Mouse (Mus musculus): Measurements from ENCODE around the gene Dgkz. TPM values are rescaled to one million over a fixed set of nuclear protein-coding genes. Genes with fewer than 3 reads are reported as not detected.

Dgkz gene
- polyA plus RNA-seq (2016; fragmentation: Nextera tagmentation; extraction: Ambion mirVana) = 39.1 and 40.8 TPM in 2 replicates

DNA sequence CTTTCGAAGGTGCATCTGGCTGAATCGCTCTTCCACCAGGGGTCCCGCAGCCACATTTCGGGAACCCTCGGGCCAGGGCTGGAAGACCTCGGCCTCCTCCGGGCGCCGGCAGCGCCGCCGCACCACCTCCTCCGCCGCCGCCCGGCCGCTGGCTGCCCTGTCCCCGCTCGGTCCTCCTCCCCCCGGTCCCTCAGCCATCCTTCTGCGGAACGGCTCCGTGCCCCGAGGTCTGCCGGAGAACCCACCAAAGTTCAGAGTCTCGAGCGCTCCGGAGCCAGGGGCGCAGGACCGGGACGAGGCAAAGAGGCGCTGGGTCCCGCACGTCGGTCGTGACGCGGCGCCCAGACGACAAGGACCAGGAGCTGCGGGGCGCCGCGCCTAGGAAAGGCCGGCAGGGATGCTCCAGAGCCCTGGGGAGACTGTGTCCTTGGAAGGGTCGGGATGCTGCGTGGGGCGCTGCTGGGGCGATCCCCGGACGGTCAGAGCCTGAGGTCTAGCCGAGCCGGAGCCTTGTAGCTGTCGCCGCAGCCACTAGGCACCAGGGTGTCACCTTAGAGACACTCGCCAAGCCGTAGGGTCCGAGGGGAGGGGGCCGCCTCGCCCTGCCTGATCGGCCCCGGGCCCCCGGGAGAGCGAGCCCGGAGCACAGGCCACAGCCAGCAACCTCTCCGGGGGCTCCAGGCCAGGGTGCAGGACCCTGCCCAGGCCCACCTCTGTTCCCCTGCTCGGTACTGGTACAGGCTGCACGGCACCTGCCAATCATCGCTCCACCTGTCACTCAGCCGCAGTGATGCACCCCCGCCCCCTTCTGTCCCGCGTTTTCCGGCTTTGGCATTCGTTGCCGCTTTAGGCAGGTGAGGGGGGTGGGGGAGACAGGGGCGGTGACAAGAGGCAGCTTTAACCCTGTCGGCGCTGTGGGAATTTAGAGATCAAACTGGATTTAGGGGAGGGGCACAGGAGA, at the start of gene Dgkz:
TSS of gene Dgkz (minus strand) at position 284 of the 961 bp plus-strand sequence.
- H3K4me1 ChIP-seq = peaks cover 37% of the 10 kb centered on the region
- peak within 1 kb of the TSS; percentile 37 for H3K4me3 ChIP-seq
- H3K4me2 ChIP-seq (replicated peaks) = peak within 1 kb of the TSS; percentile 69
- no peaks in the 10 kb centered on the region for H3K9me3 ChIP-seq
- peak; percentile 58; the same call in 1 of the 2 replicates for ATAC-seq (ENCODE audit: insufficient number of reproducible peaks, insufficient read depth, low FRiP score, low TSS enrichment)
- no peak within 1 kb of the TSS for H3K27ac ChIP-seq
- H3K36me3 ChIP-seq = no peaks in the 10 kb centered on the region
- peaks cover 53% of the 10 kb centered on the region for H3K27me3 ChIP-seq
- 1% methylated on average over 79 of the region's 79 CpGs for WGBS
- peak within 1 kb of the TSS; percentile 43 for H3K9ac ChIP-seq

DNA sequence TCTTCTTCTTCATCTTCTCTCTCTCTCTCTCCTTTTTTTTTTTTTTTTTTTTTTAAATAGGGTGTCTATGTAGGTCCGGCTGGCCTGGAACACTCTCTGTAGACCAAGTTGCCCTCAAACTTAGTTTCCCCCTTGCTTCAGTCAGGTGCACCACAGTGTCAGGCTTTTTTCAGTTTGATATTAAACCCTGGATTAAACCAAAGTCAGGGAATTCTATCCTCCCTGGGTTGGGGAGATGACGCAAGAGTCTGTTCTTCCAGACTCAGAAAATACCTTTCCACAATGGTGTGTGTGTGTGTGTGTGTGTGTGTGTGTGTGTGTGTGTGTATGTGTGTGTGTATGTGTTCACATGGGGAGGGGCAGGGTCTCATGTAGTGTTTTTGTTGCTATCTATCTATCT, 49.5 kb upstream of the Dgkz start:
- ATAC-seq (ENCODE audit: insufficient number of reproducible peaks, insufficient read depth, low FRiP score, low TSS enrichment) = no peak
- no peak overlapping the region for H3K27ac ChIP-seq
- peaks cover 19% of the 10 kb centered on the region for H3K27me3 ChIP-seq
- H3K9me3 ChIP-seq = no peaks in the 10 kb centered on the region
- peaks cover 20% of the 10 kb centered on the region for H3K4me1 ChIP-seq
- no peak overlapping the region for H3K9ac ChIP-seq
- H3K36me3 ChIP-seq = no peaks in the 10 kb centered on the region
- 87% methylated on average over 2 of the region's 2 CpGs for WGBS
- H3K4me3 ChIP-seq = no peak overlapping the region
- H3K4me2 ChIP-seq (replicated peaks) = no peak overlapping the region

- Histone ChIP-seq H3K36me3 (no peaks in the 10 kb centered on the region), H3K9me3 (no peaks in the 10 kb centered on the region), H3K4me1 (peaks cover 20% of the 10 kb centered on the region), H3K4me3 (peak within 1 kb of the TSS; percentile 76), H3K4me2 (replicated peaks) (peak within 1 kb of the TSS; percentile 97), H3K9ac (peak within 1 kb of the TSS; percentile 76), H3K27me3 (peaks cover 19% of the 10 kb centered on the region), H3K27ac (no peak within 1 kb of the TSS)
- under 1% methylated on average over 27 of the region's 27 CpGs for WGBS
- ATAC-seq (ENCODE audit: insufficient number of reproducible peaks, insufficient read depth, low FRiP score, low TSS enrichment) = no peak
Measured at GRCm38 (mm10) chr2:92024274-92024672, 48.6 kb upstream of the Dgkz start, which contains the start of gene Creb3l1. TSS of gene Creb3l1 (minus strand) at chr2:92024502.

GRCm38 (mm10) chr2:92023362-92024273, 48.0 kb upstream of the Dgkz start:
- Histone ChIP-seq H3K4me1 (peaks cover 20% of the 10 kb centered on the region), H3K4me2 (replicated peaks) (peak overlapping the region; percentile 97), H3K36me3 (no peaks in the 10 kb centered on the region), H3K27me3 (peaks cover 19% of the 10 kb centered on the region), H3K27ac (no peak overlapping the region), H3K4me3 (peak overlapping the region; percentile 76), H3K9me3 (no peaks in the 10 kb centered on the region), H3K9ac (peak overlapping the region; percentile 76)
- peak; percentile 36; the same call in 1 of the 2 replicates for ATAC-seq (ENCODE audit: insufficient number of reproducible peaks, insufficient read depth, low FRiP score, low TSS enrichment)
- WGBS = 5% methylated on average over 53 of the region's 56 CpGs

- H3K4me2 ChIP-seq (replicated peaks) = no peak overlapping the region
- H3K36me3 ChIP-seq = no peaks in the 10 kb centered on the region
- H3K27me3 ChIP-seq = peaks cover 23% of the 10 kb centered on the region
- no peaks in the 10 kb centered on the region for H3K9me3 ChIP-seq
- peaks cover 27% of the 10 kb centered on the region for H3K4me1 ChIP-seq
- no peak overlapping the region for H3K4me3 ChIP-seq
- H3K9ac ChIP-seq = no peak overlapping the region
- H3K27ac ChIP-seq = no peak overlapping the region
- WGBS = 48% methylated on average over 4 of the region's 4 CpGs
- ATAC-seq (ENCODE audit: insufficient number of reproducible peaks, insufficient read depth, low FRiP score, low TSS enrichment) = no peak
Measured at GRCm38 (mm10) chr2:92020676-92021265, 45.1 kb upstream of the Dgkz start.

- WGBS = 38% methylated on average over 1 of the region's 1 CpGs
- peaks cover 28% of the 10 kb centered on the region for H3K4me1 ChIP-seq
Measured at GRCm38 (mm10) chr2:92017440-92017839, 41.8 kb upstream of the Dgkz start.

DNA sequence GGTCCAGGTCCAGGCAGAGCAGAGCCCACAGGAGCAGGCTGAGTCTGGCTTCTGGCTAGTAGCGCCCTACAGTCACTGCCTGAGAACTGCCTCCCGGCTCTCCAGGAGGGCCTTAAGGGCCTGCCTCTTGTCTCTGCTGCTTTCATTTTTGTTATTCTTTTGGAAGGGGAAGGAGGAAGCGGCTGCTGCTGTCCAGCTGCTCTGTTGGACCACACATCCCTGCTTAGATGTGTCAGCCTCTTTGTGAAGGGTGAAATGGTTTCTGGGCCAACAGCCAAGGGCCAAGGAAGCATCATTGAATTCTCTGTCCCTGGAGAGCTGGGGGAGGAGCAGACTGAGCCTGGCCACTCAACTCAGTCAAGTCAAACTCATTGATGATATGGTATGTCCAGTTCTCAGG, 41.3 kb upstream of the Dgkz start:
- ATAC-seq (ENCODE audit: insufficient number of reproducible peaks, insufficient read depth, low FRiP score, low TSS enrichment) = no peak
- Histone ChIP-seq H3K9ac (no peak overlapping the region), H3K4me1 (peaks cover 33% of the 10 kb centered on the region), H3K4me3 (no peak overlapping the region), H3K27ac (no peak overlapping the region), H3K27me3 (peaks cover 6% of the 10 kb centered on the region; the same call in 1 of the 2 replicates), H3K9me3 (no peaks in the 10 kb centered on the region), H3K4me2 (replicated peaks) (no peak overlapping the region), H3K36me3 (no peaks in the 10 kb centered on the region)
- WGBS = 55% methylated on average over 3 of the region's 3 CpGs

More at GRCm38 (mm10) chr2:92017440-92017839, 41.8 kb upstream of the Dgkz start:
- no peaks in the 10 kb centered on the region for H3K36me3 ChIP-seq
- H3K27me3 ChIP-seq = peaks cover 10% of the 10 kb centered on the region; the same call in 1 of the 2 replicates
- no peak overlapping the region for H3K27ac ChIP-seq
- H3K4me3 ChIP-seq = no peak overlapping the region
- H3K9me3 ChIP-seq = no peaks in the 10 kb centered on the region
- no peak for ATAC-seq (ENCODE audit: insufficient number of reproducible peaks, insufficient read depth, low FRiP score, low TSS enrichment)
- H3K9ac ChIP-seq = no peak overlapping the region
- H3K4me2 ChIP-seq (replicated peaks) = no peak overlapping the region

- no peaks in the 10 kb centered on the region for H3K9me3 ChIP-seq
- no peaks in the 10 kb centered on the region for H3K36me3 ChIP-seq
- H3K4me3 ChIP-seq = no peak overlapping the region
- 0 out of 2 replicates have a peak, but pooled peaks cover 4% of the 10 kb centered on the region for H3K27me3 ChIP-seq
- peaks cover 26% of the 10 kb centered on the region for H3K4me1 ChIP-seq
- no peak overlapping the region for H3K27ac ChIP-seq
- H3K4me2 ChIP-seq (replicated peaks) = no peak overlapping the region
- whole genome bisulfite sequencing = 76% methylated on average over 5 of the region's 5 CpGs
- no peak overlapping the region for H3K9ac ChIP-seq
- ATAC-seq (ENCODE audit: insufficient number of reproducible peaks, insufficient read depth, low FRiP score, low TSS enrichment) = no peak
Measured at GRCm38 (mm10) chr2:92014891-92015290, 39.2 kb upstream of the Dgkz start.

DNA sequence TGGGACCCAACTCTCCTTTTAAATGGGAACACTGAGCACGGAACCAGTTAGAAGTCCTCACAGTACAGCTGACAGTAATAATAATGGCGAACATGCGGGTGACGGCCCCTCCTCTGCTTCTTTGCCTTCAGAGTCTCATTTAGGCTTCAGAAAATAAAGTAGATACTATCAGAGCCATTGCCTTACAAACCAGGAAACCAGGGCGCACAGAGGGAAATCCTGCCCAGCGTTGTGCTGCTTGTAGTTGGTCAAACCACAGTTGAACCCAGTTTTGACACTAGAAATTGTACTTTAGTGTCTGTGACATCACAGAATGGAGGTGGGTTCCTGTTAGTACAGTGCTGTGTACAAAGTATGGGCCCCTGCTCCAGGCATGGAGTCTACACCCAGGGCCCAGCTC, 38.6 kb upstream of the Dgkz start:
- H3K4me1 ChIP-seq = peaks cover 26% of the 10 kb centered on the region
- no peak for ATAC-seq (ENCODE audit: insufficient number of reproducible peaks, insufficient read depth, low FRiP score, low TSS enrichment)
- H3K27me3 ChIP-seq = 0 out of 2 replicates have a peak, but pooled peaks cover 4% of the 10 kb centered on the region
- 80% methylated on average over 6 of the region's 6 CpGs for WGBS
- H3K27ac ChIP-seq = no peak overlapping the region
- no peak overlapping the region for H3K4me3 ChIP-seq
- H3K9ac ChIP-seq = no peak overlapping the region
- H3K4me2 ChIP-seq (replicated peaks) = no peak overlapping the region
- H3K9me3 ChIP-seq = no peaks in the 10 kb centered on the region
- no peaks in the 10 kb centered on the region for H3K36me3 ChIP-seq

DNA sequence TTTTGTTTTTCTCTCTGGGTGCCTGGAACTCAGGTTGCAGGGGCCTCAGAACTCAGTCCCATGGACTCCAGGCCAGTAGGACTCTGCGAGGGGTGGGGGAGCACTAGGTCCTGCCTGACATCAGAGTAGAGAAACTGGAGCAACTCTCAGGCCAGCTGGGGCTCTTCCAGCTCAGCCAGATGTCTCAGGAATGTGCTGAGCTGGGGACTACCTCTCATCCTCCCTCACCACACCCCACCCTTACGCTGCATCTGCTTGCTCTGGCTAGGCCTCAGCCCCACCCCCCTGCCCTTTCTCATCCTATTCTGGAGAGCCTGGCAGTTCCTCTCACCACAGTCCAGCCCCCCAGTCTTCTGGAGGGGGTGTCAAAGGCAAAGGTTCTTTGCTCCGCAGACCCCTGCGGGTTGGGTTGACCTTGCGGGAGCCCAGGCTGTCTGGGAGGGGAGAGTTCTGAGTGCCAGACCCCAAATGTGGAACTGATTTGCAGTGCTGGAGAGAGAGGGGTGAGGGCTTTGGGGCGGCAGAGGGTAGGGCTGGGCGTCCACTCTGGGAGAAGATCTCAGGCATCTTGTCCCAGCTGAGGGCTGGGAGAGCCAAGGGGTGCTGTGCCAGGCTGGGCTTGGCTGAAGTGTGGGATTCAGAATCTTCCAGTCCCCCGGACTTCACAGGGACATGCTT, 37.2 kb upstream of the Dgkz start:
- Histone ChIP-seq H3K27ac (peak overlapping the region; percentile 87), H3K9me3 (no peaks in the 10 kb centered on the region), H3K4me2 (replicated peaks) (peak overlapping the region; percentile 23; the same call in 1 of the 2 replicates), H3K9ac (no peak overlapping the region; the same call in 1 of the 2 replicates), H3K4me3 (no peak overlapping the region), H3K36me3 (no peaks in the 10 kb centered on the region), H3K27me3 (no peaks in the 10 kb centered on the region), H3K4me1 (peaks cover 31% of the 10 kb centered on the region)
- ATAC-seq (ENCODE audit: insufficient number of reproducible peaks, insufficient read depth, low FRiP score, low TSS enrichment) = peak; percentile 30
- 18% methylated on average over 8 of the region's 8 CpGs for WGBS
